Comparison of ENCODE assay signal across 8 mouse cellular contexts in the genomic region with DNA sequence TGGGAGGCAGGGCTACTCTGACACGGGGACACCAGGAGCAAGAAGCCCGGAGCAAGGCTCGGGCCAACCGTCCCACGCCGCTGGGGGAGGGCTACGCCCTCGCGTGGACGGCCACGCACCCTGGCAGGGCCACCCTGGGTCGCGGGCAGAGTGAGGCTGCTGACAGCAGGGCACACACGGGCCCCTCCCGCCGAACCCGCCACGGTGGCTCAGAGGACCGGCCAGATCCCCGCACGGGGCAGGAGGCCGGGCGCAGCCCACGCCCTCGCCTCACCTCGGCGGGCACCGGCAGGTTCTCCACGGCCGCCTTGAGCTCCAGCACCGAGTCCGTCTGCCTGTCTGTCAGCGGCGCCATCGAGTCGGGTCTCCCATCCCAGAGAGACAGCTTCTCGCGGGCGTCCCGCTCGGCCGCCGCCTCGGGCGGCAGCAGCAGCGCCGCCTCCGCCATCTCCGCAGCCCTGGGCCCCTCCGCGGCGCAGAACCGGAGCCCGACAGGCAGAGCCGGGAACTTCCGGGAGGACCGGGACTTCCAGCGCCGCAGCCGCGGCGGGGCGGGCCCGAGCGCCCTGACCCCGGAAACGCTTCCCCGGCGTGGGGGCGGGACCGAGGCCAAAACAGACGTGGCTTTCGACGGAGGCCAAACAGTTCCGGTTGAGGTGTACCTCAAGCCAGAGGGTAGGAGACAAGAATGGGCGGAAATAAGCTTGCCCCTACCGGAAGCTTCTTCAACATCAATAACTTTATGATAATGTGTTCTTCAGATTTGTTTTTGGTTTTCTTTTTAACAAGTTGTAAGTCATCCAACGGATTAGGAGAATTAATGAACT. TPM values are rescaled to one million over a fixed set of nuclear protein-coding genes. Genes with fewer than 3 reads are reported as not detected.
A peak's percentile ranks its signal among the peaks of the same experiment; 100 is the strongest.
DNase-seq lines count a peak whose midpoint lies in the region; ATAC-seq lines count a peak whose summit lies in the region.

A gene (minus strand): TSS at position 527 of the 827 bp plus-strand sequence.

- WGBS in hindbrain, embryonic 14.5 days, result under 1% methylated on average over 70 of the region's 78 CpGs

- no peaks in the 10 kb centered on the region for H3K27me3 ChIP-seq in hindbrain, embryonic 14.5 days (ENCODE audit: control insufficient read depth, insufficient read depth, low read length)

- peak within 1 kb of the TSS; percentile 95 for H3K9ac ChIP-seq in hindbrain, embryonic 14.5 days

- H3K4me2 ChIP-seq in hindbrain, embryonic 14.5 days (replicated peaks), result peak within 1 kb of the TSS; percentile 90

- no peaks in the 10 kb centered on the region for H3K9me3 ChIP-seq in hindbrain, embryonic 14.5 days (ENCODE audit: control insufficient read depth, low read length)

- ATAC-seq in hindbrain, embryonic 14.5 days (ENCODE audit: low FRiP score), result peak; percentile 97

- no peaks in the 10 kb centered on the region for H3K36me3 ChIP-seq in hindbrain, embryonic 14.5 days (replicated peaks; ENCODE audit: control insufficient read depth, insufficient read depth)

- peak; percentile 92 for DNase-seq in R1 (ENCODE audit: low read depth, low spot score)
- DNase-seq in cerebellum, postnatal 25 days, result peak; percentile 99
- DNase-seq in frontal cortex, postnatal 25 days (ENCODE audit: low spot score in 2 of 2), result peak; percentile 94 to 97
- peak; percentile 94 for DNase-seq in hindbrain, embryonic 14.5 days (ENCODE audit: low spot score)
- peak; percentile 98 for DNase-seq in layer of hippocampus, postnatal 36 days
- peak; percentile 97 for DNase-seq in lung, postnatal 36 days
- peak; percentile 96 for DNase-seq in retina, postnatal 1 day
- DNase-seq in urinary bladder, adult 18-20 months (ENCODE audit: low spot score in 2 of 2), result peak; percentile 97 to 98

- peak within 1 kb of the TSS; percentile 81 for H3K27ac ChIP-seq in hindbrain, embryonic 14.5 days

- H3K4me1 ChIP-seq in hindbrain, embryonic 14.5 days (replicated peaks; ENCODE audit: control insufficient read depth, insufficient read depth, low read length), result peaks cover 25% of the 10 kb centered on the region

- H3K4me3 ChIP-seq in hindbrain, embryonic 14.5 days (replicated peaks; ENCODE audit: low read length), result peak within 1 kb of the TSS; percentile 97

RNA-seq across cellular contexts. Expression of the gene that starts here (rescaled TPM):
- 23.1 and 23.8 TPM in 2 replicates for polyA plus RNA-seq in hindbrain, embryonic 14.5 days (2014; fragmentation: Nextera tagmentation; extraction: Ambion mirVana)
- total RNA-seq in layer of hippocampus, postnatal 36 days (2021), result 10 to 100 TPM; 25.4 to 27.8 TPM

Comparison
In these comparisons a context has a peak if more than half of its experiments do, and no peak if none do; other contexts are left out.
1. Peak in every context shown above with its lines: DNase-seq, ATAC-seq, H3K4me3 ChIP-seq and H3K27ac ChIP-seq.